Mouse (Mus musculus) cerebellum, postnatal 14 days (tissue): Measurements from ENCODE around the gene Hoxa10.
A peak's percentile ranks its signal among the peaks of the same experiment; 100 is the strongest.

Source experiments
- DNase-seq, 2 experiments: peaks; one replicate each; pipeline ENCODE4 v3.0.0; 2021; ENCODE audit warnings: mixed read lengths in 2 of 2

The Hoxa10 gene

DNA sequence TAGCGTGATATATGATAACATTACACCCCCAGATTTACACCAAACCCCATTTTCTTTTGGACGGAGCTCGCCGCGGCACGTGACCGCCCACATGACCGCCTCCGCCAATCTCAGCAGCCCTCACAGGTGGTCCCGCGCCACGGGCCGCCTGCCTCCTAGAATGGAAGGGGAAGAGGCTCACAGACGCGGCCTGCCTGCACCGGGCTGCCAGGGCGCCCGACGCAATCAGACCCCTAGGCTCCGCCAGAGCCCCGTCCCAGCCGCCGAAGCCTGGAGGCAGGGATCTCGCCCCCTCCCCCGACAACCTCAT, 23.2 kb downstream of the Hoxa10 start:
- no peak for DNase-seq

DNA sequence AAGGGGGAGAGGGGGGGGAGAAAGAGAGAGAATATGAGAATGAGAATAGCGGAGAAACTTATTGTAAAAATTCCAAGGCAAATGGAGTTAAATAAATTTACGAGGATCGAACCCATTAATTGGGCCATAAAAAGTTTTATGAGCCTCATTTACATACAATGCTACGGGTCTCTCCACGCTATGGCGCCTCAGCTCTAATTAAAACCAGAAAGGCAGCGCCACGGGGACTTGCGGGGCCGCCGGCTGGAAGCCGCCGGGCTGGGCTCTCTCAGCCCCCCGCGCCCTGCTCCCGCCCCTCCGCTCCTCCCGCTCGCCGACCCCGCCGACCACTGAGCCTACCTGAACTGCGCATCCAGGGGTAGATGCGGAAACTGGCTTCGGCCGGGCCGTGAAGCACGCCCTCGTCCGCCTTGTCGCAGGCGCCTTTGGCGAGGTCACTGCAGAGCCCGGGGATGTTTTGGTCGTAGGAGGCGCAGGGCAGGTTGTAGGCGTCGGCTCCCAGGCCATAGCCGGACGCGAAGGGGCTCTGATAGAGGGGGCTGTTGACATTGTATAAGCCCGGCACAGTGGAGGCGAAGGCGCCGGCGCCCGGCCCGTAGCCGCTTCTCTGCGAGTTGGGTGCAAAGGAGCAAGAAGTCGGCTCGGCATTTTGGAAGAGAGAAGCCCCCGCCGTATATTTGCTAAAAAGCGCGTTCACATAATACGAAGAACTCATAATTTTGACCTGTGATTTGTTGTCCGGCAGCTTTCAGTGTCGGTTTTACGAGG, 23.8 kb downstream of the Hoxa10 start:
- DNase-seq = no peak

DNA sequence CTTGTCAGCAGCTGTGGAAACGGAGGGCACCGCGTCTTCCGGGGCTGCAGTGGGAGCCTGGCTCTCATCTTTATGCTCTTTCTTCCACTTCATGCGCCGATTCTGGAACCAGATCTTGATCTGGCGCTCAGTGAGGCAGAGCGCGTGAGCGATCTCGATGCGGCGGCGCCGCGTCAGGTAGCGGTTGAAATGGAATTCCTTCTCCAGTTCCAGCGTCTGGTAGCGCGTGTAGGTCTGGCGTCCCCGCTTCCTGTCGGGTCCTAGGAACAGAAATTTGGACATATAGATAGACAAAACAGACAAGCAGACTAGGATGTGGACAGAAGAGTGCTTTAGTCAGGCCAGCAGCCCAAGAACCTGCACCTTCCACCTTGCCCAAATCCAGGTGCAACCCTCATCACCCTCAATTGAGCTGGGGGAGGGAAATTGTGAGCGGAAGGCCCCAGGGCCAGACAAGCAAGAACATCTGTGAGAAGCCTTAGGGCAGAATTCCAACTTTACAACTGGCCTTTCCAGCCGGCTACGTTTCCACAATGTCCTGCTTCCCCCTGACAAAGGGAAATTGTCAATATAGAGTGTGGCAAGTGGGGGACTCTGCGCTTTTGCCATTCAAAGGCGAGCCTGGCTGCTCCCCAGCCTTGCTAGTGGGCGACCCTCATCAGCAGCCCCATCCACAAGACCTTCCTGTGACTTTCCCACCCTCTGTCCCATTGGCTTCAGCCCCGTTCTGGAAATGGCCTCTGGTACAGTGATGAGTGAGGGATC, 24.7 kb downstream of the Hoxa10 start:
- DNase-seq = no peak

DNA sequence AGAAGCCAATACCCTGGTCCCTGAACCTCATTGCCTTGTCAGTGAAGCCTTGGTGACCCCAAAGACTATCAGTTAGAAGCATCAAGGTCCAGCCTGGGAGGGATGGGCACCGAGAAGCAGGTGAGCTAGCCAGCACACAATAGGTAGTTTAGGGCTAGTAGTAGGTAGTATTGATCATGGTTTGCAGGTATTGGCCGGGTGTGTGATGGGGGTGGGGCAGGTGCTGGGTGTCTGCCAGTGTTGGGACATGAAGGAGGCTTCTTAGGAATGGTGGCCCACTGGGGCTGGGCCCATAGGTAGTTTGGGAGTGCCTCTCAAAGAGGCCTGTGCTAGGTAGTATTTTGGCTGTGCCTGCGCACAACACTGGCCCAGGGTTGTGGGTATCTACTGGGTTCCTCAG, 25.6 kb downstream of the Hoxa10 start:
- no peak for DNase-seq

DNA sequence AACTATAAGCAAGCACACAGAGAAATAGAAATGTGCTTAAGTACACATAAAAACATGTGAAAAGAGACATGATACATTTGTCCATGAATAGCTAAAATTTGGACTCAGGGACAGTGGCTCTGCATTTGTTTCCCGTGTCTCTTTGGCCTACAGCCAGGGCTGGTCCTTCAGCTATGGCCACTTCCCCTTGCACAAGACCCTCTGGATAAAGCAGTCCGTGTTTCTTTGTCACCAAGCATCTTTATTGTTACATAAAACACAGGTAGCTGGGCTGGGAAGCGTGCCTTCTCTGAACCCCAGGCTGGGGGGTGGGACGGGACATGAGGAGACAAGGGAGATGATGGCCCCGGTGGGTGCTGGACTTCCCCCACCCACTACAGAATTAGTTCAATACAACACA, 26.4 kb downstream of the Hoxa10 start:
- DNase-seq = no peak

DNA sequence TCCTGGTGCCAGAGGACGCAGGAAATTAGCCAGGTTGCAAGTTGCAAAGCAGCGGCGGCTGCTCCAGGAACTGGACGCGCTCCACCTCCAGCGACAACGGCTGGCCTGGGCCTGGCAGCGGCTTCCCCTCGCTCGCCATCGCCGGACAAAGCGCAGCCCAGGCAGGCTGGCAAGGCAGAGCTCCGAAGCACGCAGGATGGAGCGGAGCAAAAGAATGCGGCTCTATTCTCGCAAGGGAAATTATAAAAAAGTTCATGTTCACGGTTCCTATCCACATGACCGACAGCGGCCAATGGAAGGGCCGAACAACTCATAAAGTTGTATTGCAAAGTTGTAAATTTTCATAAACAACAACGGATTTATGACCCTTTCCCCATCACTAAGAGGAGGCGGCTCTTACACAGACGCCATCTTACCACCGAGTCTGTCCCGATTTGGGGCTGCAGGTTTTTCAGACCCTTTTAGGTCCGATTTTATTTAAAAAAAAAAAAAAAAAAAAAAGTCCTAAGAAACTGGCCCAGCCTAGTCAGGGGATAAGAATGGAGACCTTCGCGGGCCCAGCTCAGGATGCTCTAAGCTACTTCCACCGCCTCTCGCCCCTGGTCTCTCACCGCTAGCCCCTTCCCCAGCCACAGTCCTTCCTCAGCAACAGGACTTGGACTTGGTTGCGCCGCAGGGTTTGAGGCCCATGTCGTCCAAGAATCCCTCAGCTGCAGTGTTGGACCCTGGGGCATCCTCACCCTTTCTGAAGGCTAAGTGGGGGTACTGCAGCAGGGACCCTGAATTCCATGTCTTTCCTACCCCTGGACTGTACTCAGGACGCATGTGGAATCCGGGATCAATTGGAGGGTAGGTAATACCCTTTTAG, 27.3 kb downstream of the Hoxa10 start, which contains the start of the genes Hoxa3 and Gm28308:
Gene Hoxa3 (minus strand): TSS at position 218 of the 868 bp plus-strand sequence.
Gene Gm28308 (minus strand): TSS at position 221 of the 868 bp plus-strand sequence.
- no peak for DNase-seq

DNA sequence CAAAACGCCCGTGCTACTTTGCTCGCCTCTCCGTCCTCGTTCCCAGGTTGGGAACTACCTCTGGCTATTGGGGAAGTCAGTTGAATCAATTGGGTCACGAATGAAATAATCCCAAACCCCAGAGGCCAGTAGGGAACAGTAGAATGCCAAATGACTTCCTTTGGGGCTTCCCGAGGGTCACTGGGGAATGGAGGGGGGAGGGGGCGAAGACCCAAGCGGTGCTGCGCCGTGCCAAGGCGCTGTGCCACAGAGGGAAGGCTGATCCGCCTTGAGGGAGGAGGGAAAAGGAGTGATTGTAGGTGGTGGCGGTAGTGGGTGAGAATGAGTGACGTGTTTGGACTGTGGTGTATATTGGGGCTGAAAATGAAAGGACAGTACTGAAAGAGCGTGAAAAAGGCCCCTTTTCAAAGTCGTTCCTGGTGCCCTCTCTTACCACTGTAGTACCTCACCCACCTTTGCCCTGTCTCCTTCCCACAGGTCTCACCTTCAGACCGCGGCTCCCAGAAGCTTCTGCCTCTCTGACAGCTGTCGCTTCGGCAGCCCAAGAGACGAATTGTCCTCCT, 28.0 kb downstream of the Hoxa10 start:
- DNase-seq = no peak

DNA sequence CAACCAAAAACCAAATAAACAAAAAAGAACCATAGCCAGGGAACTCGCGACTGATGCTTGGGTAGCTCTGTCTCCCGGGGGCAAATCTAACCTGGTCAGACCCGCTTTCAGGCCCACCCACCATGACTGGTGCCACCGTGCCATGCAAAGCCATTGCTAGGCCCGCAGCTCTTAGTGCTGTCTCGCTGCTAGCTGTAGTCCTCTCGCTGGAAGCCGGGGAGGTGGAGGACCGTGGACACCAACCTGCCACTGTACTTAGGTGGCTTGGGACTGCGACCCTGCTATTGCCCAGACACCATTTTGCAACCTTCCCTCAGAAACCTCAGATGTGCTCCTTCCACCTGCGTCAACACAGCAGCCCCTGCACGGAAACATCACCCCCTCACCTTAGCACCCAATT, 28.7 kb downstream of the Hoxa10 start:
- no peak for DNase-seq

DNA sequence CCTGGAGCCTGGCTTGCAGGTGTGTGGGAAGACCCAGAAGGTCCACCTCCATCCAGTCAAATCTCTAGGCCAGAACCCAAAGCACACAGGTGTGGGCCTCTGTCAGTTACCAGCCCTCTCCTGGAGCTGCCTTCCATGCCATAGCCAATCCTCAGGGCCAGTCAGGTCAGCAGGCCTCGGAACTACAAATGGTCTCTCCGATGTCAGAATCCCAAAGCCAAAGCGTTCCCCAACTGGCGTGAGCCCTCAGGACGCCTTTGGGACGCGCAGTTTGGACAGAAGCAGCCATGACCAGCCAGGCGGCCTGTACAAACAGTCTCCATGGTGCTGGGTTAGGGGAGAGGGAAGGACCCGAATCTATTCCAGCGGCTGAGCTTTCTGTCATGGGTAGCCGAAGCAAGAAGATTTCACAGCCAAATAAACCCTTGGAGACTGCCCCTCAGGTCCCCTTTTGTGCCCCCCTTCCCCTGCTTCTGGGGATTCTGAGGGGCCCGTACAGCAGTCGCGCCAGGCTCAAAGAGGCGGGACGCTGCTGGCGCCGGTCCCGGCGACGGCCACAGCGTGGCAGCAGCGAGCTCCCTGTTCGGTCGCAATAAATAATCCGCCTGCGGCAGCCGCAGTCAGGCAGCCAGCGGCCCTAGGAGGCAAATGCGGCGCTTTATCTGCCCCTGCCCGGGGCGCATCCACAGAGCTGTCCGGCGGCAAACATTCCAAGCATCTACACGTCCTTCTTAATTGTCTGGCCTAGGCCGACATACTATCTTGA, 29.3 kb downstream of the Hoxa10 start:
- DNase-seq = peak; percentile 76 to 79

DNA sequence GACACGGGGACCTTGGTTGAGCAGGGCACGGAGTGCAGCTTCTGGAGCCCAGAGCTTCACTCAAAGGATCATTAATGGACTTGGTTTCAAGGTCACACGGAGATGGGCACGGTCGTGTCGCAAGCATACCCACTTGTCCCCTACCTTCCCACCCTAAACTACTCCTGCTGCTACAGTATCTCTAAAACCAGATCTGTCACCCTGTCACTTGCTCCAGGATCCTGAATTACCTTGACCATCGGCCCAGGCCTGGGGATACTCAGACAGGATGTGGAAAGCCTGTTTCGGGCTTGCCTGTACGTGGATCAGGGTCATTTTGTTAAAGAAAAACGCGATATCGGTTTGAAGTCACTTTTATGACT, 31.0 kb downstream of the Hoxa10 start:
- DNase-seq = no peak

DNA sequence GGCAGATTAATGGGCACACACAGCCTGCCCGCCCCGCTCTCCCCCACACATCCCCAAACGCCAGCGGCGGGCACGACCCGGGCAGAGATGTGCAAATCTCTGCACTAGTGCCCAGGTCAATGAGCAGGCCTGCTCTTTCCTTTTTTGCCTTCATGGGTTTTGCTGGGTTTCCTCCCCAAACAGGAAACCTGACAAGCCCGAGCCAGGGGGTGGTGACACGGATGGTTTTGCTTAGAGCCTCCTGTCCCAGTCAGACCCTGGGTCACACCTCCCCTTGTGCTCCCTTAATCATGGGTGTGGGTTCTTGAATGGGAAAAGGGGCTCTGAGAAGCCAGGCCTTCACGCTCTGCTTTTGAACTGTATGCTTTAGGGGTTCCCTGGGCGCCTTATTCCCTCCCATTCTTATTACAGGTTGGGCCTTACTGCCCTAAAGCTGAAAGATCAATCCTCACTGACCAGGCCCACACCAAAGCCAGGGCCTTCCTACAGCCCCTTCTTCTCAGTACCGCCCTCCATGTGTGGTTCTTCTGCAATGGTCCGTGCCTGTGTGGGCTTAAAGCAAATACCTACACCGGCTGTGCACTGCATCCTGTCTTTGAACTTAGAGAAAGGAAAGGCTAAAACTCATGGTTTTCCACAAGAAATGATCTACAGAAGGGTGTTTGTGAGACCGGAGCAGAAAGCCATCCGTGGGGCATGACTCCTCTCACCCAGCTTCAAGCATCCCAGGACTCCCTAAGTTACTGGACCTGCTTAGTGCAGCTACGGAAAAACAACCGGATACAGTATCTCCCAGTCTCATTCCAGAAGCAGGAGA, 31.6 kb downstream of the Hoxa10 start:
- no peak for DNase-seq

DNA sequence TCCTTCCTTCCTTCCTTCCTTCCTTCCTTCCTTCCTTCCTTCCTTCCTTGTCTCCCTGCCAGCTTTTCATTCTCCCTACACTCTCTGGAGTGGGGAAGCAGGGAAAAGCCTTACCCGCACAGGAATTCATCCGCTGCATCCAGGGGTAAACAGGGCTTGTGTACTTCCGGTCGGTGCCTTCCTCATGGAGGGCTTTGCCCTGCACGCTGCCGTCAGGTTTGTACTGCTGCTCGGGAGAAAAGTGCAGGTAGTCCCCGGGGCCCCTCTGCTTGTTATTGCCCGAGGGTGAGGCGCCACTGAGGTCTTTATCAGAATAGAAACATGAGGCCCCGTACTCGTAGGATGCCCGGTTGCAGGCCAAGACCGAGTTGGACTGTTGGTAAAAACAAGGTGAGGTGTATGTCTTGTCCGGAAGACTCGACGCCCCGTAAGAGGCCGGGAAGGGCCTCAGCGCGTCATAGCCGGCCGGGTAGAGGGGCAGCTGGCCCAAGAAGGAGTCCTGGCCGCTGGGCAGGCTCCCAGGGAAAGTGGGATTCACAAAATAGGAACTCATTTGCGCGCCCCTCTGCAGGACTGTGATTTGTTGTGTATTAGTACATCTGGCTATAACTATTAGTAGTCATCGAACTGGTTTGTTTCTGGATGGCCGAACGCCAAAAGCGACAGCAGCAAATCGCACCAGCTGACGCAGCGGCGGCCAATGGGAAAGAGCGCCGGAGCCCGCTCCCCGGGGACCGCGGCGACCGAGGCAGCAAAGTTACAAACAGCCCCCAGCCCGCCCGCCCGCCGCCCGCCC, 32.4 kb downstream of the Hoxa10 start, which contains the start of gene Hoxa6:
Gene Hoxa6 (minus strand): TSS at position 651 of the 796 bp plus-strand sequence.
- DNase-seq = no peak

DNA sequence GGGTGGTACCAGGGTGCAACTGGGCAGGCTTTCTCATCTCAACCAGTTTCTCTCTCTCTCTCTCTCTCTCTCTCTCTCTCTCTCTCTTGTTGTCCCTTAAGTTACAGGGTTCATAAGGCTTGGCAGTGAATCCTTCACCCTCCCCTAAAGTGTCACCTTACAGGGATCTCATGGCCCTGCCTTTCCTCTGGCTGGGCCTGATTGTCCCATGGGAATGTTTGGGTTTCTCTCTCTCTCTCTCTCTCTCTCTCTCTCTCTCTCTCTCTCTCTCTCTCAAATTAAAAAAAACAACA, 33.0 kb downstream of the Hoxa10 start:
- no peak for DNase-seq

DNA sequence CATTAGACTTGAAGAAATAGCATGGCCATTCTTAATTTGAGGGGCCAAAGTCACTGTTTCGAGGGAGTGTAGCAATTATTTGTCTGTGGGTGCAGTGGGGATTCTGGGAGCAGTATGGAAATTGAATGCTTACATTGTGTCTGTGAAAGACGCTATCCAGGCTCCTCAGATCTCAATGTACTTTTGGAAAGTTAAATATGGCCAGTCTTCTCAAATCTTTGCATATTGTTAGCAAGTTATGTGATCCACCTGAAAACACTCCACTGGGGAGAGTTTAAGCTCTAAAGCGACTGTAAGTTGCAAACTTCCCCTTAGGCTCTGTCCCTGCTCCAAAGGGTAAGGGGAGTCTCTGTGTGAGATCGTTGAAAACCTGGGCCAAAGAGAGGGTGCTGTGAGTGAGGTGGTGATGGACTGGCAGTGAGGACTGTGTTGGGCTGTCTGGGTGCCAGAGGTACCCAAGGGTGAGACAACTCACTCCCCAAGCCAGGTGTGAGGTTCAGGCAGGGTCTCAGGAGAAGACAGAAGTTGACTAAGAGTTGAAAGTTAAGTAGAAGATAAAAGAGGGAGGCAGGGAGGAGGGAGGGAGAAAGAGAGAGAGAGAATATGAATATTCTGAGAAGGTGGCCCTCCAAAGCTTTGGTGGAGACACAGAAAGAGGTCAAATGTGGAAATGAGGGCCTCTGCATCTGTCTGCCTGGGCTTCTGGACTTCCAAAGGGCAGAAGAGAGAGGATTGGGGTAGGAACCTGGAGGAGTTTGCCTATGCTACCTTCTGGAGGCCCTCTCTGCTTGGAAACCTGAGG, 33.6 kb downstream of the Hoxa10 start:
- no peak for DNase-seq

DNA sequence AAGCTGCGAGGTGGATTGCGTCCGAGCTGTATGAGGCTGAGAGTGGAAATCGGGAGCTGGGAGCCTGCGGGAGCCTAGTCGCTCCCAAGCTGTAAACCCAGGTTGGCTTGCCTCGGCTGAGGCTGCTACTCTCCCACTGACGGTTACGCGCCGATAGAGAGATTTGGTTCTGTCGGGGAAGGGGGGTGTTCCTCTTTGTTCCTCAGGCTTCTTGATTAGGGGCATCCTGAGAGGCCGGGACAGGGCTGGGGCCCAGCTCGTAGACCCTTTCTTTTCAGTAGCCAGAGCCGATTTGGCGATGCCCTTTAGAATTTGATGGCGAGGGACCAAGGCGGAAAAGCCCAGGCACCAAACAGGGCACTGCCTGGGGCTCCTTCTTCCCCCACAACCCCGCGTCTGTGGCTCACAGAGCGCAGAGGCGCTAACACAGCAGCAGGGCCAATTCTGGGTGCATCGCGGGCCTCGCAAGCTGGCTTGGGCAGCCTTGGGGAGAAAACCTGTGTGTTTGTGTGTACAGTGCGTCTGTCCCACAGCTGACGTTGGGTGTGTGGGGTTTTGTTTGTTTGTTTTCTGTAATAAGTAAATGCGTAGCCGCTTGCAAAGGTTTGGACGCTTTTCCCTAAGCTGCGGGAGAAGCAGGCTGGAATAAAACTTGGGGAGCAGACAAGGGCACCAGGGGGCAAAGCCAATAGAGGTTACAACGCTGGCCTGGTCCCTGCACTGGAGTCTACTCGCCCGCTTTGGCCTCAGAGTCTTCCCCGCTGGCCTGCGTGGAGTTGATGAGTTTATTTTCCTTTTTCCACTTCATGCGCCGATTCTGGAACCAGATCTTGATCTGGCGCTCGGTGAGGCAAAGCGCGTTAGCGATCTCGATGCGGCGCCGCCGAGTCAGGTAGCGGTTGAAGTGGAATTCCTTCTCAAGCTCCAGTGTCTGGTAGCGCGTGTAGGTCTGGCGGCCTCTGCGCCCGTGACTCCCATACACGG, 34.7 kb downstream of the Hoxa10 start:
- DNase-seq = no peak

DNA sequence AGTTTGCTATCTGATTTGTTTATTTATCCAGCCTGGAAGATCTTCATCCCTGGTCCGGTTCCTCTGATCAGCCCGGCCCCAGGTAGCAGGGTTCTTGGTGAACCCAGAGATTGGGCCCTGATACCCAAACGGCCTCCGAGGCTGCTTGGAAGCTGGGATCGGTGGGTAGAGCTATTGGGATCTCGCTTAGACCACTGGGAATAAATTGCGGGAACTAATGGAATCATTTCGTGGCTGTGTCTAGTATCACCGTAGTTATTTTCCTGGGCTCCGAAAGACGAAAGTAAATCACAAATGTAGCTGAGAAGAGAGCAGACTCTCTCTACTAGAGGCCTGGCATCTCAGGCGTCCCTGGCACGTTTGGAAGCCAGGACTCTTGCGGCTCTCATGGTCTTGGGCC, 35.4 kb downstream of the Hoxa10 start:
- DNase-seq = no peak

DNA sequence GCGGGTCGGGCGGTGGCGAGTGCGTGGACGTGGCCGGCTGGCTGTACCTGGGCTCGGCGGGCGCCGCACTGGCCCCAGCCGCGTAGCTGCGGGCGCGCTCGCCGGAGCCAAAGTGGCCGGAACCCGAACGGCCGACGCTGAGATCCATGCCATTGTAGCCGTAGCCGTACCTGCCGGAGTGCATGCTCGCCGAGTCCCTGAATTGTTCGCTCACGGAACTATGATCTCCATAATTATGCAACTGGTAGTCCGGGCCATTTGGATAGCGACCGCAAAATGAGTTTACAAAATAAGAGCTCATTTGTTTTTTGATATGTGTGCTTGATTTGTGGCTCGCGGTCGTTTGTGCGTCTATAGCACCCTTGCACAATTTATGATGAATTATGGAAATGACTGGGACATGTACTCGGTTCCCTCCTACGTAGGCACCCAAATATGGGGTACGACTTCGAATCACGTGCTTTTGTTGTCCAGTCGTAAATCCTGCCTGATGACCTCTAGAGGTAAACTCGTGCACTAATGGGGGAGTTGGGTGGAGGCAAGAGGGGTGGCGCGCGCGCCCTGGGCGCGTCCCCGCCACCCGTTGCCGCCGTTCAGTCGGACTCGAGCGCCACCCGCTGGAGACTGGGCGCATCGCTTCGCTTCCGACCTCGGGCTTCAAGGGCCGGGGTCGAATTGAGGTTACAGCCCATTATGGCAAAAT, 36.5 kb downstream of the Hoxa10 start, which contains the start of gene Hoxa5:
Gene Hoxa5 (minus strand): TSS at position 538 of the 703 bp plus-strand sequence.
- DNase-seq = peak in 1 of 2 experiments; percentile 63
